Mouse (Mus musculus) layer of hippocampus, adult 9-10 months (tissue): ENCODE data around the gene Catsperg2.
"Not testable (repeated sequence)": the region's sequence is repeated elsewhere in the genome, so short reads cannot be mapped to it uniquely, and the experiment has no call there.

ENCODE experiments used
- DNase-seq: peaks from one replicate; pipeline ENCODE4 v3.0.0; 2022; ENCODE audit warnings: low spot score

Catsperg2 gene

DNA sequence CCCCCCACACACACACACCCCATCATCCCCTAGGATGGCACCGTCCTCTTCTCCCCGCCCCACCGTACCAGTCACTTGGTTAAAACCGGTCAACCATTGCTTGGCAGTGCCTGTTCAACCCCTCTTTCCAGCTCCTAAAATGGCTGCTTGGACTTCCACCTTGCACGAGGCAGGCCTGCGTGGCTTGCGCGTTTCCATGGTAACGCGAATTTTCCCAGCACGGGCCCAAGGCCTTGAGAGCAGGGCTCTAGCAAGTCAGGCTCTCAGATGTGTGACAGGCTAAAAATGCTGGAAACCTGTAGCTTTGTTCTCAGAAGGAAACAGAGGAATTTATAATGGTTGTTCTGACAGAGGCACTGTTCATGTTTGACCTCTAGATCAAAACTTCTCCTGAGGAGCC is at the start of gene Catsperg2:
TSS of gene Catsperg2 (minus strand) at position 173 of the 400 bp plus-strand sequence.
- not testable (repeated sequence) for DNase-seq

GRCm38 (mm10) chr7:29776568-29776967 is 49.7 kb upstream of the Catsperg2 start:
- DNase-seq = no peak

- no peak for DNase-seq
Observed at GRCm38 (mm10) chr7:29774371-29774770, 47.5 kb upstream of the Catsperg2 start.

DNA sequence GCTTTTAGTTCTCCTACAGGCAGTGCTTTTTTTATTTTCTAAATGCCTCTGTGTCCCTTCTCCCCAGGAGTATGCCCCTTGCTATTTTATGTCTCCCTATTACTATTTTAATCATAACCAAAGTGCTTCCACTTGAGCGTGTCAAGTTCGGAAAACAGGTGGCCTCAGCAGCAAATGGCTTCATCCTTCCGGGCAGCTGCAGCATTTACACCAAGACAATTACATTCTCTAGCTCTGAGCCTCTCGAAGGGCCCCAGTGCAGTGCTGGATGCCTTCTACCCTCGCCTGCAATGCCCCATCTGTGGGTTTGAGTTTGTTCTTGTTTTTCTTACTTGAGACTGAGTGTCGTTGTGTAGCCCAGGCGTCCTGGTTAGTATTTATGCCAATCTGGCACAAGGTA is 46.7 kb upstream of the Catsperg2 start:
- no peak for DNase-seq

DNA sequence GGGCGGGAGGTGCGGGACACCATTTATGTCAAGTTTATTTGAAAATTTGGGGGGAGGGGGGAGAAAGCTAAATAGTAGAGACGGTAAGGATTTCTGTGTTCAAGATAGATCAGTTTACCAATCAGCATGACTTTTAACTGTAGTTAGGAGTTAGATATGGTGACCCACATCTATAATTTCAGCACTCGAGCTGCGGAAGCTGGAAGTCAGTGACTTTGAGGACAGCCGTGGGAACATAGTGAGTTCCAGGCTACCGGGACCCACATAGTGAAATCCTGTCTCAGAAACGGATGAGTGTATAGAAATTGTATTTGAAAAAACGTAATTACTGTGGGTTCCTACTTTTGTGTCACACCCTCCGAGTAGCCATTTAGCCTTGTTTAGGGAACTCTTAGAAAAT is 42.1 kb upstream of the Catsperg2 start:
- no peak for DNase-seq

DNA sequence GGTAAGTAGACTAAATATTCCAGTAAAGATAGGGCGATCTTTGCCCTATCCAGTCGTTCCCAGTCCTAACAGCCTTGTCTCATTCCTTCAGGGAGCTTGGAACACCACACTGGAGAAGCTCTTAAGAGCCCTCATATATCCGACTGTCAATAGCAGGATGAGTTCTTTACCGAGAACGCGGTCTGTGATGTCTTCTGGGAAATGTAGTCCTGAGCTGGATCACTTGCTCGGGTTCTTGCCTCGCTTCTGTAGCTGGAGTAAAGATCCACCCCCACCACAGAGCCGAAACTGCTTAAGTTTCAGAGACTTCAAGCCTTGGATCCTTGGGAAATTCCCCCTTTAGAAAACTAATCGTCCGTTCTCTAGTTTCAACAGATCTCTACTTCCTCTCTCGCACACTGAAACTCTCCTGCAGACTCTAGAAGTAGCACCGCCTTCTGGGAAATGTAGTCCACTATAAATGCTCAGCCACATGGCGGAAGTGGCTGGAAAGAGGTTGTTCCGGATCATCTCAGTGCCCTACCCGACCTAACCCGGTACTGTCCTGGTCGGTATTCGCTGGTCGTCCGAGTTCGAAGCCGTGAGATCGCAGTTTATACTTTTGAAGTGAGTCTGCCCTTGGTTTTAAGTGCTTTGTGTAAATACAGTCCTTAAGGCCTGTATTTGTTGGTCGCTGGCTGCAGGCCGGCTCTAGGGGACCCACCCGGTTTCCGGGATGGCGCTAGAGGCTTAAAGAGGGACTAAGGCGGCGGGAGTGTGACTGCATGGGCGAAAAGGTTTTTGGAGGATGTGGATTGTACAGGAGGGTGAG is 41.5 kb upstream of the Catsperg2 start, which contains the start of gene Zfp84:
TSS of gene Zfp84 (plus strand) at position 463 of the 811 bp plus-strand sequence.
- peak; percentile 94 for DNase-seq

DNA sequence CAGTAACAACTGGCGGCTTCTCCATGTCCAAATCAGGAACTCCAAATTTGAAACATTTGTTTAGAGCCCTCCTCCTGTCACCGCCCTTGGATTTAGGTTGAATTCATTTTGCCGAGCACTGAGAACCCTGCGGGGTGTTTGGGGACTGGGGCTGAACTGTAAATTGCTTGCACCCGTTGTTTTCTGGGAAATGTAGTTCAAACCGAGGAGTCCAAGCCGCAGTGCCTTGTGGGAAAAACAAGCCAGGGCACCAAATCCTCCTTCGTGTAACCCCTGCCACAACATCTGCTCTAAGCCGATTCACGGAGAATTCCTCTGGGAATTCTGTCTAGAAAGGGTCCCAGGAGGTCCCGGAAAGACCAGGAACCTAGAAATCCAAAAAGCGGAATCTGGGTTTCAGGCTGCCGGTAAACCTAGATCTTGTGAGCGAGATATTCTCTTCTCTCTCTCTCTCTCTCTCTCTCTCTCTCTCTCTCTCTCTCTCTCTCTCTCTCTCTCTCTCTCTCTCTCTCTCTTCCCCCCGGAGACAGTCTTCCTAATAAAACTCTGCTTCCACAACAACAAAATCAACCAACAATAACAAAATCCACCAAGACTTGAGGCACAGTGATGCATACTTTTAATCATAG is 40.3 kb upstream of the Catsperg2 start:
- DNase-seq = peak; percentile 64

- DNase-seq = no peak
Observed at GRCm38 (mm10) chr7:29764702-29765101, 37.9 kb upstream of the Catsperg2 start.

GRCm38 (mm10) chr7:29760476-29760875 is 33.6 kb upstream of the Catsperg2 start:
- no peak for DNase-seq

- no peak for DNase-seq
Observed at GRCm38 (mm10) chr7:29742258-29742657, 15.4 kb upstream of the Catsperg2 start.

GRCm38 (mm10) chr7:29728055-29728454 is 1.2 kb upstream of the Catsperg2 start:
- no peak for DNase-seq

GRCm38 (mm10) chr7:29725461-29726142 is 1.2 kb downstream of the Catsperg2 start:
- DNase-seq = not testable (repeated sequence)

GRCm38 (mm10) chr7:29708891-29709290 is 17.9 kb downstream of the Catsperg2 start:
- not testable (repeated sequence) for DNase-seq

- DNase-seq = not testable (repeated sequence)
Observed at GRCm38 (mm10) chr7:29695231-29695630, 31.6 kb downstream of the Catsperg2 start.

- DNase-seq = peak; percentile 0
Observed at GRCm38 (mm10) chr7:29681868-29682267, 45.0 kb downstream of the Catsperg2 start.
